Mouse (Mus musculus): ENCODE data around the gene Alg11. TPM values are rescaled to one million over a fixed set of nuclear protein-coding genes. Genes with fewer than 3 reads are reported as not detected.

Gene Alg11
- polyA plus RNA-seq, 1 experiment from 2014 or later = 16.7 TPM

- no peak for ATAC-seq
- WGBS = 73% methylated on average over 3 of the region's 3 CpGs
- Histone ChIP-seq H3K27ac (ENCODE audit: low read depth, low read length) (no peak overlapping the region), H3K9ac (ENCODE audit: low read length) (no peak overlapping the region), H3K4me1 (ENCODE audit: control insufficient read depth, insufficient read depth, low read length) (peaks cover 8% of the 10 kb centered on the region; the same call in 1 of the 2 replicates), H3K9me3 (replicated peaks; ENCODE audit: control insufficient read depth, low read length) (no peaks in the 10 kb centered on the region), H3K36me3 (ENCODE audit: control insufficient read depth, insufficient read depth, low read length) (no peaks in the 10 kb centered on the region), H3K27me3 (replicated peaks; ENCODE audit: control insufficient read depth, insufficient read depth, low read length) (0 out of 2 replicates have a peak, but pooled peaks cover 2% of the 10 kb centered on the region), H3K4me3 (ENCODE audit: low read depth, low read length) (no peak overlapping the region), H3K4me2 (ENCODE audit: low read length) (no peak overlapping the region)
- no peak for DNase-seq (ENCODE audit: low spot score)
Observed at GRCm38 (mm10) chr8:22056850-22057249, 3.7 kb upstream of the Alg11 start.

GRCm38 (mm10) chr8:22058368-22058767 is 2.2 kb upstream of the Alg11 start:
- Histone ChIP-seq H3K27me3 (replicated peaks; ENCODE audit: control insufficient read depth, insufficient read depth, low read length) (0 out of 2 replicates have a peak, but pooled peaks cover 2% of the 10 kb centered on the region), H3K9ac (ENCODE audit: low read length) (no peak overlapping the region), H3K4me1 (ENCODE audit: control insufficient read depth, insufficient read depth, low read length) (peaks cover 8% of the 10 kb centered on the region; the same call in 1 of the 2 replicates), H3K9me3 (replicated peaks; ENCODE audit: control insufficient read depth, low read length) (no peaks in the 10 kb centered on the region), H3K36me3 (ENCODE audit: control insufficient read depth, insufficient read depth, low read length) (no peaks in the 10 kb centered on the region), H3K4me2 (ENCODE audit: low read length) (no peak overlapping the region), H3K4me3 (ENCODE audit: low read depth, low read length) (no peak overlapping the region), H3K27ac (ENCODE audit: low read depth, low read length) (no peak overlapping the region)
- 74% methylated on average over 9 of the region's 9 CpGs for WGBS
- ATAC-seq (no peak), DNase-seq (ENCODE audit: low spot score) (no peak)

- 0 out of 2 replicates have a peak, but pooled peaks cover 2% of the 10 kb centered on the region for H3K27me3 ChIP-seq (replicated peaks; ENCODE audit: control insufficient read depth, insufficient read depth, low read length)
- H3K4me1 ChIP-seq (ENCODE audit: control insufficient read depth, insufficient read depth, low read length) = peaks cover 8% of the 10 kb centered on the region; the same call in 1 of the 2 replicates
- no peaks in the 10 kb centered on the region for H3K9me3 ChIP-seq (replicated peaks; ENCODE audit: control insufficient read depth, low read length)
- H3K36me3 ChIP-seq (ENCODE audit: control insufficient read depth, insufficient read depth, low read length) = peaks cover 5% of the 10 kb centered on the region
- ATAC-seq (no peak), DNase-seq (ENCODE audit: low spot score) (no peak)
- 29% methylated on average over 11 of the region's 11 CpGs for WGBS
- no peak overlapping the region for H3K27ac ChIP-seq (ENCODE audit: low read depth, low read length)
- H3K9ac ChIP-seq (ENCODE audit: low read length) = peak overlapping the region; percentile 73; the same call in 1 of the 2 replicates
- H3K4me2 ChIP-seq (ENCODE audit: low read length) = peak overlapping the region; percentile 93
- H3K4me3 ChIP-seq (ENCODE audit: low read depth, low read length) = peak overlapping the region; percentile 58
Observed at GRCm38 (mm10) chr8:22059153-22059738, 1.3 kb upstream of the Alg11 start.

GRCm38 (mm10) chr8:22059821-22060445 is 588 bp upstream of the Alg11 start, which contains the start of gene Atp7b:
Gene Atp7b (minus strand): TSS chr8:22060305.
- peak; percentile 31 for DNase-seq (ENCODE audit: low spot score)
- H3K27ac ChIP-seq (ENCODE audit: low read depth, low read length) = no peak within 1 kb of the TSS
- peak; percentile 91 for ATAC-seq
- H3K4me3 ChIP-seq (ENCODE audit: low read depth, low read length) = peak within 1 kb of the TSS; percentile 58
- H3K4me1 ChIP-seq (ENCODE audit: control insufficient read depth, insufficient read depth, low read length) = peaks cover 8% of the 10 kb centered on the region; the same call in 1 of the 2 replicates
- no peaks in the 10 kb centered on the region for H3K9me3 ChIP-seq (replicated peaks; ENCODE audit: control insufficient read depth, low read length)
- H3K9ac ChIP-seq (ENCODE audit: low read length) = peak within 1 kb of the TSS; percentile 73
- WGBS = under 1% methylated on average over 46 of the region's 46 CpGs
- peak within 1 kb of the TSS; percentile 93 for H3K4me2 ChIP-seq (ENCODE audit: low read length)
- H3K36me3 ChIP-seq (ENCODE audit: control insufficient read depth, insufficient read depth, low read length) = peaks cover 10% of the 10 kb centered on the region
- 0 out of 2 replicates have a peak, but pooled peaks cover 2% of the 10 kb centered on the region for H3K27me3 ChIP-seq (replicated peaks; ENCODE audit: control insufficient read depth, insufficient read depth, low read length)

- Histone ChIP-seq H3K27me3 (replicated peaks; ENCODE audit: control insufficient read depth, insufficient read depth, low read length) (0 out of 2 replicates have a peak, but pooled peaks cover 2% of the 10 kb centered on the region), H3K27ac (ENCODE audit: low read depth, low read length) (no peak overlapping the region), H3K4me2 (ENCODE audit: low read length) (peak overlapping the region; percentile 60), H3K4me1 (ENCODE audit: control insufficient read depth, insufficient read depth, low read length) (peaks cover 8% of the 10 kb centered on the region; the same call in 1 of the 2 replicates), H3K9ac (ENCODE audit: low read length) (peak overlapping the region; percentile 21; the same call in 1 of the 2 replicates), H3K9me3 (replicated peaks; ENCODE audit: control insufficient read depth, low read length) (no peaks in the 10 kb centered on the region), H3K4me3 (ENCODE audit: low read depth, low read length) (peak overlapping the region; percentile 58), H3K36me3 (ENCODE audit: control insufficient read depth, insufficient read depth, low read length) (peaks cover 22% of the 10 kb centered on the region)
- ATAC-seq = no peak
- WGBS = 4% methylated on average over 3 of the region's 3 CpGs
- DNase-seq (ENCODE audit: low spot score) = no peak
Observed at GRCm38 (mm10) chr8:22061126-22061525, 605 bp downstream of the Alg11 start.

- Histone ChIP-seq H3K4me3 (ENCODE audit: low read depth, low read length) (no peak overlapping the region), H3K4me2 (ENCODE audit: low read length) (no peak overlapping the region), H3K27me3 (replicated peaks; ENCODE audit: control insufficient read depth, insufficient read depth, low read length) (no peaks in the 10 kb centered on the region), H3K4me1 (ENCODE audit: control insufficient read depth, insufficient read depth, low read length) (no peaks in the 10 kb centered on the region), H3K9me3 (replicated peaks; ENCODE audit: control insufficient read depth, low read length) (no peaks in the 10 kb centered on the region), H3K27ac (ENCODE audit: low read depth, low read length) (no peak overlapping the region), H3K36me3 (ENCODE audit: control insufficient read depth, insufficient read depth, low read length) (no peaks in the 10 kb centered on the region), H3K9ac (ENCODE audit: low read length) (no peak overlapping the region)
- ATAC-seq = no peak
- 89% methylated on average over 9 of the region's 9 CpGs for WGBS
- no peak for DNase-seq (ENCODE audit: low spot score)
Observed at GRCm38 (mm10) chr8:22079313-22080007, 18.9 kb downstream of the Alg11 start.

GRCm38 (mm10) chr8:22089226-22089625 is 28.7 kb downstream of the Alg11 start:
- Histone ChIP-seq H3K4me3 (ENCODE audit: low read depth, low read length) (no peak overlapping the region), H3K27me3 (replicated peaks; ENCODE audit: control insufficient read depth, insufficient read depth, low read length) (no peaks in the 10 kb centered on the region), H3K9ac (ENCODE audit: low read length) (no peak overlapping the region), H3K4me2 (ENCODE audit: low read length) (no peak overlapping the region), H3K9me3 (replicated peaks; ENCODE audit: control insufficient read depth, low read length) (no peaks in the 10 kb centered on the region), H3K4me1 (ENCODE audit: control insufficient read depth, insufficient read depth, low read length) (no peaks in the 10 kb centered on the region), H3K36me3 (ENCODE audit: control insufficient read depth, insufficient read depth, low read length) (no peaks in the 10 kb centered on the region), H3K27ac (ENCODE audit: low read depth, low read length) (no peak overlapping the region)
- WGBS = 91% methylated on average over 4 of the region's 4 CpGs
- DNase-seq (ENCODE audit: low spot score) (no peak), ATAC-seq (no peak)

- H3K36me3 ChIP-seq (ENCODE audit: control insufficient read depth, insufficient read depth, low read length) = no peaks in the 10 kb centered on the region
- H3K4me1 ChIP-seq (ENCODE audit: control insufficient read depth, insufficient read depth, low read length) = no peaks in the 10 kb centered on the region
- DNase-seq (ENCODE audit: low spot score) = peak; percentile 18
- H3K4me2 ChIP-seq (ENCODE audit: low read length) = no peak overlapping the region
- ATAC-seq = no peak
- no peaks in the 10 kb centered on the region for H3K9me3 ChIP-seq (replicated peaks; ENCODE audit: control insufficient read depth, low read length)
- H3K9ac ChIP-seq (ENCODE audit: low read length) = no peak overlapping the region
- WGBS = 49% methylated on average over 8 of the region's 8 CpGs
- H3K27ac ChIP-seq (ENCODE audit: low read depth, low read length) = no peak overlapping the region
- H3K27me3 ChIP-seq (replicated peaks; ENCODE audit: control insufficient read depth, insufficient read depth, low read length) = no peaks in the 10 kb centered on the region
- H3K4me3 ChIP-seq (ENCODE audit: low read depth, low read length) = no peak overlapping the region
Observed at GRCm38 (mm10) chr8:22091568-22091967, 31.0 kb downstream of the Alg11 start.
